Mouse (Mus musculus): ENCODE measurements around the gene Mrpl54.

DNA sequence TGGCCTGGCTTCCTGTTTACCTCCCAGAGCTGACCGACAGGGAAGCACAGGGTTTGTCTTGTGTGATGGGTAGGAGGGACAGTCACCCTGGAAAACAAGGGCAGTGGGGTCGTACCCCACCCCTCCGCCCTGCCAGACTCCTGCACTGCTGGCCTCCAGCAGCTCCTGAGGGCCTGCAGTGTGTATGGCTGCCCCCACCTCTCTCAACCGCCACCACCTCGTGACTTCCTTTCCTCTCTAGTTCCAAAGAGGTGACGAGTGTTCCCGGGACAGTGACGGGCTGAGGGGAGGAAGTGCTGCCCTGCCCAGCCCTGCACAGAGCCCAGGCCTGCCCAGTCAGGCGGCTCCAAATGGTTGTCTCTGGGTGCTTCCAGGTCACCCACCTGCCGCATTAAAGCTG, 31.1 kb upstream of the Mrpl54 start:
- no peak for TF ChIP-seq CTCF (IDR thresholded peaks at IDR 0.05)
- peak; percentile 74 for TF ChIP-seq POLR2A (IDR thresholded peaks at IDR 0.05; ENCODE audit: insufficient read depth, low read depth, low read length)
- TF ChIP-seq EP300 (IDR thresholded peaks at IDR 0.05; ENCODE audit: insufficient read depth, low read depth, low read length), result 0 out of 2 replicates have a peak, but pooled peaks have one; percentile 43

Measured in heart, adult 2 months (tissue).